Mouse (Mus musculus) hindbrain, postnatal 0 days (tissue): ENCODE measurements at regions not wholly inside any gene's neighbourhood (a gene's known extent, or its start where the extent isn't known, plus 50 kb on each side); places are given as distances from the start of the nearest gene placed in this dataset.

ENCODE experiments used
- ATAC-seq: fragments of 200-750 bp; cut with Nextera tagmentation; 2 replicates; pipeline ENCODE4 v1.8.0; 2017; ENCODE audit warnings: mild to moderate bottlenecking, moderate TSS enrichment, moderate library complexity
- DNase-seq: peaks from one replicate; pipeline ENCODE4 v3.0.0-alpha.2; 2015; ENCODE audit warnings: low spot score
- H3K27ac ChIP-seq: fragments of 300-500 bp; sonication (generic); 2 replicates; pipeline ENCODE4 v1.5.1; 2014; ENCODE audit warnings: mild to moderate bottlenecking
- H3K27me3 ChIP-seq: fragments of 300-500 bp; sonication (generic); 2 replicates; pipeline ENCODE4 v1.6.1; 2014; ENCODE audit warnings: low read length, mixed read lengths; ENCODE audit not compliant: insufficient read depth
- H3K36me3 ChIP-seq: fragments of 300-500 bp; sonication (generic); 2 replicates; pipeline ENCODE4 v1.6.1; 2014; ENCODE audit warnings: low read length, mixed read lengths; ENCODE audit not compliant: insufficient read depth
- H3K4me1 ChIP-seq: fragments of 300-500 bp; sonication (generic); 2 replicates; pipeline ENCODE4 v1.6.1; 2014; ENCODE audit warnings: antibody characterized with exemption, low read length, mixed read lengths; ENCODE audit not compliant: insufficient read depth
- H3K4me2 ChIP-seq: fragments of 300-500 bp; sonication (generic); 2 replicates; pipeline ENCODE4 v1.6.1; 2014; ENCODE audit warnings: low read depth, mild to moderate bottlenecking, low read length, moderate library complexity, mixed read lengths
- H3K4me3 ChIP-seq: fragments of 300-500 bp; sonication (generic); 2 replicates; pipeline ENCODE4 v1.5.1; 2014; ENCODE audit warnings: low read length
- H3K9ac ChIP-seq: fragments of 300-500 bp; sonication (generic); replicated peaks from 2 replicates; pipeline ENCODE4 v1.6.1; 2014; ENCODE audit warnings: mild to moderate bottlenecking, low read length, moderate library complexity, mixed read lengths
- H3K9me3 ChIP-seq: fragments of 300-500 bp; sonication (generic); 2 replicates; pipeline ENCODE4 v1.6.1; 2016; ENCODE audit warnings: low read length, mixed read lengths
- CTCF ChIP-seq: IDR thresholded peaks from 2 replicates; pipeline ENCODE4 v1.5.1; 2016; ENCODE audit warnings: antibody characterized with exemption, control low read depth, low read depth
- WGBS: fragments of 180-500 bp; shearing (Covaris S2); extraction: QIAGEN DNeasy Blood & Tissue Kit; methylation state at CpG from one replicate; pipeline ENCODE4 v1.1.7; 2014; 5-methylcytosine and 5-hydroxymethylcytosine counted together

DNA sequence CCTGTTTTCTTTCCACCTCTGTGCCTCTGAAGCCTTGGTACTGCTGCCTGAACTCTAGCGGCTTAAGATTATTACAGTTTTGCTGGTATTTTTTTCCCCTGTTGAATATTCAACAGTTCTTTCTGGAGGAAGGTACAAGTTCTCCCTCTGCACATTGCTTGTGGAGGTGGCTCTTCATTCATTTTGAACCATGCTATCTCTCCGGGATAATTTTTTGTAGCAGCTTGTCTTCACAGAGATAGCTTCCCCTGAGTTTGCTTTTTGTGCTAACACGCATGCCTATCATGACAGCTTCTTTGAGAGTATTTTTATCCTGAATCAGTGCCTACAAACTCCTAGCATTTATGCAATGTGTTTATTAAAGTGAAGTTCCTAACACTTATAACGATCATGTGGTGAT is 240.4 kb upstream of the Rgs18 start:
- no peak for DNase-seq
- H3K4me2 ChIP-seq: no peak overlapping the region
- no peaks in the 10 kb centered on the region for H3K36me3 ChIP-seq
- no peaks in the 10 kb centered on the region for H3K27me3 ChIP-seq
- no peak overlapping the region for H3K27ac ChIP-seq
- no peaks in the 10 kb centered on the region for H3K4me1 ChIP-seq
- TF ChIP-seq CTCF: no peak
- H3K4me3 ChIP-seq: no peak overlapping the region
- WGBS: 80% methylated on average over 4 of the region's 4 CpGs
- no peaks in the 10 kb centered on the region for H3K9me3 ChIP-seq
- no peak overlapping the region for H3K9ac ChIP-seq
- ATAC-seq: no peak

- H3K36me3 ChIP-seq: no peaks in the 10 kb centered on the region
- no peaks in the 10 kb centered on the region for H3K27me3 ChIP-seq
- no peaks in the 10 kb centered on the region for H3K4me1 ChIP-seq
- no peaks in the 10 kb centered on the region for H3K9me3 ChIP-seq
- no peak overlapping the region for H3K4me2 ChIP-seq
- no peak for DNase-seq
- TF ChIP-seq CTCF: no peak
- no peak overlapping the region for H3K27ac ChIP-seq
- H3K9ac ChIP-seq: no peak overlapping the region
- no peak for ATAC-seq
- H3K4me3 ChIP-seq: no peak overlapping the region
These were observed 235.6 kb upstream of the Rgs18 start for GRCm38 (mm10) chr1:145010833-145011232.

- Histone ChIP-seq H3K27ac (no peak overlapping the region), H3K4me3 (no peak overlapping the region), H3K9ac (no peak overlapping the region), H3K9me3 (no peaks in the 10 kb centered on the region), H3K36me3 (no peaks in the 10 kb centered on the region), H3K4me1 (no peaks in the 10 kb centered on the region), H3K4me2 (no peak overlapping the region), H3K27me3 (no peaks in the 10 kb centered on the region)
- no peak for TF ChIP-seq CTCF
- DNase-seq (no peak), ATAC-seq (no peak)
- WGBS: 25% methylated on average over 5 of the region's 5 CpGs
These were observed 202.9 kb upstream of the Rgs18 start for GRCm38 (mm10) chr1:144978167-144978566.

DNA sequence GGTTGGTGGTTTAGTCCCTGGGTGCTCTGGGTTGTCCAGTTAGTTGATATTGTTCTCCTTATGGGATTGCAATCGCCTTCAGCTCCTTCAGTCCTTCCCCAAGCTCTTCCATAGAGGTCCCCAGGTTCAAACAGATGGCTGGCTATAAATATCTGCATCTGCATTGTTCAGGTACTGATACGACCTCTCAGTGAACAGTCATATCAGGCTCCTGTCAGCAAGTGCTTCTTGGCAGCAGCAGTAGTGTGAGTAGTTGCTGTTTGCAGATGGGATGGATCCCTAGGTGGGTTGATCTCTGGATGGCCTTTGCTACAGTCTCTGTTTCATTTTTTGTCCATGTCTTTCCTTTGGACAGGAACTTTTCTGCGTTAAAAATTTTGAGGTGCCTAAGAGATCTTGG is 190.5 kb upstream of the Rgs18 start:
- Histone ChIP-seq H3K36me3 (no peaks in the 10 kb centered on the region), H3K4me2 (no peak overlapping the region), H3K27ac (no peak overlapping the region), H3K4me3 (no peak overlapping the region), H3K27me3 (no peaks in the 10 kb centered on the region), H3K4me1 (no peaks in the 10 kb centered on the region), H3K9ac (no peak overlapping the region), H3K9me3 (no peaks in the 10 kb centered on the region)
- ATAC-seq (no peak), DNase-seq (no peak)
- WGBS: 78% methylated on average over 3 of the region's 3 CpGs
- TF ChIP-seq CTCF: no peak

GRCm38 (mm10) chr1:144939006-144939405 is 163.8 kb upstream of the Rgs18 start:
- H3K27ac ChIP-seq: no peak overlapping the region
- H3K4me1 ChIP-seq: no peaks in the 10 kb centered on the region
- no peak overlapping the region for H3K4me3 ChIP-seq
- no peak overlapping the region for H3K9ac ChIP-seq
- no peak for TF ChIP-seq CTCF
- no peaks in the 10 kb centered on the region for H3K27me3 ChIP-seq
- no peak overlapping the region for H3K4me2 ChIP-seq
- no peaks in the 10 kb centered on the region for H3K9me3 ChIP-seq
- 85% methylated on average over 3 of the region's 3 CpGs for WGBS
- no peaks in the 10 kb centered on the region for H3K36me3 ChIP-seq
- DNase-seq (no peak), ATAC-seq (no peak)

DNA sequence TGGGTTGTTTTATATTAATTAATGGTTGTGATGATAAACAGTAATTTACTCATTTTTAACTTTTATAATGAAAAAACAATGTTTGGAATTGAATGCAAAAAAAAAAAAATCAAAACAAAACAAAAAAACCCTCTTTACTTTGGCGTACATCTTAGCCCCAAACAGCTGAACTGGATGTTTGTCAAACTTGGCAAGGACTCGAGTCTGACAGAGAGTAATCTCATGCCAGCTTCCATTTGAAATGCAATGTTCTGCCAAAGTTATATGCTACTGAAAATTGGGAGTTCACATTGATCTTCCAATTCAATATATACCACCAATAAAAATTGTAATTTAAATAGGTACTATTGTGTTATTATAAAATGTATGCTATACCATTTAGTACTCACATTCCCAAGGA is 150.9 kb upstream of the Rgs18 start:
- DNase-seq (no peak), ATAC-seq (no peak)
- WGBS: 63% methylated on average over 2 of the region's 2 CpGs
- no peaks in the 10 kb centered on the region for H3K27me3 ChIP-seq
- H3K9ac ChIP-seq: no peak overlapping the region
- H3K9me3 ChIP-seq: peaks cover 7% of the 10 kb centered on the region; the same call in 1 of the 2 replicates
- H3K27ac ChIP-seq: no peak overlapping the region
- TF ChIP-seq CTCF: no peak
- H3K36me3 ChIP-seq: no peaks in the 10 kb centered on the region
- H3K4me2 ChIP-seq: no peak overlapping the region
- no peaks in the 10 kb centered on the region for H3K4me1 ChIP-seq
- no peak overlapping the region for H3K4me3 ChIP-seq

DNA sequence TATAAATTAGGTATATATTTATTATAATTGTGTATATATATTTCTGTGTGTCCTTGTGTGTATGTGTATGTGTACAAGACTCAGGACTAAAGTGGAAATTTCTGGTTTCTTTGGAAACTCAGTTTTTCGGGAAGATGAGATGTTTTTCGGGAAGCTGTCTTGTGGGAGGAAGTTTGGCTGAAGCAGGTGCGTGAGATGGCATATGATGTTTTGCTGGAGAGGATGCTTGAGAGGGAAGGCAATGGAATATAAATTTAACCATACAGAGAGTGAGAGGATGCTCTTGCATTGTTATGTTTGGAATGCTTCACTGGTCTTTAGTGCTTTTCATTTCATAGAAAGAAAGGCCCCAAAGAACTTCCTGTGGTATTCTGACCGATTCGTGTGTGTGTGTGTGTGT is 141.3 kb upstream of the Rgs18 start:
- Histone ChIP-seq H3K27me3 (no peaks in the 10 kb centered on the region), H3K9me3 (no peaks in the 10 kb centered on the region), H3K4me2 (no peak overlapping the region), H3K27ac (no peak overlapping the region), H3K4me3 (no peak overlapping the region), H3K4me1 (no peaks in the 10 kb centered on the region), H3K9ac (no peak overlapping the region), H3K36me3 (no peaks in the 10 kb centered on the region)
- ATAC-seq (no peak), DNase-seq (no peak)
- no peak for TF ChIP-seq CTCF
- 97% methylated on average over 5 of the region's 5 CpGs for WGBS

GRCm38 (mm10) chr1:144902987-144903386 is 127.8 kb upstream of the Rgs18 start:
- H3K9ac ChIP-seq: no peak overlapping the region
- no peak for ATAC-seq

More at GRCm38 (mm10) chr1:144902987-144903386, 127.8 kb upstream of the Rgs18 start:
- H3K4me1 ChIP-seq: no peaks in the 10 kb centered on the region
- DNase-seq: no peak
- no peak overlapping the region for H3K4me3 ChIP-seq
- no peak overlapping the region for H3K4me2 ChIP-seq
- no peak overlapping the region for H3K27ac ChIP-seq
- H3K27me3 ChIP-seq: no peaks in the 10 kb centered on the region
- TF ChIP-seq CTCF: no peak
- WGBS: 76% methylated on average over 3 of the region's 3 CpGs
- H3K36me3 ChIP-seq: no peaks in the 10 kb centered on the region
- no peaks in the 10 kb centered on the region for H3K9me3 ChIP-seq
